Mouse (Mus musculus) midbrain, embryonic 12.5 days (tissue): Measurements from ENCODE around the gene Zfp853. TPM values are rescaled to one million over a fixed set of nuclear protein-coding genes. Genes with fewer than 3 reads are reported as not detected.

Experiments
- polyA plus RNA-seq: library from polyadenylated mRNA; unstranded; fragments of >200 nt; fragmentation: Nextera tagmentation; extraction: Ambion mirVana; gene quantifications from 2 replicates; pipeline ENCODE4 v1.2.1, GENCODE M21; 2016

Gene Zfp853
- polyA plus RNA-seq, 1 experiment from 2014 or later = not detected

Other genes starting within 250 kb of the Zfp853 start
- gene Rnf216, start 180.6 kb downstream of the Zfp853 start, polyA plus RNA-seq = 49.8 and 51.1 TPM in 2 replicates
- not detected in 2 replicates for gene Olfr718-ps1, start 146.0 kb downstream of the Zfp853 start, polyA plus RNA-seq
- 16.2 and 17.8 TPM in 2 replicates for gene Rbak, start 112.8 kb downstream of the Zfp853 start, polyA plus RNA-seq
- gene Spdye4b, start 112.6 kb downstream of the Zfp853 start, polyA plus RNA-seq = not detected in 2 replicates
- not detected in 2 replicates for gene Spdye4a, start 66.7 kb downstream of the Zfp853 start, polyA plus RNA-seq
- gene Zfp12, start 58.5 kb downstream of the Zfp853 start, polyA plus RNA-seq = 28.2 and 29.0 TPM in 2 replicates
- gene Zfp316, start 23.6 kb downstream of the Zfp853 start, polyA plus RNA-seq = 17.9 and 18.4 TPM in 2 replicates
- gene E130309D02Rik, start 21.7 kb upstream of the Zfp853 start, polyA plus RNA-seq = 54.1 and 55.5 TPM in 2 replicates
- 77.9 and 83.9 TPM in 2 replicates for gene Zdhhc4, start 35.6 kb upstream of the Zfp853 start, polyA plus RNA-seq
- 0.21 and 0.24 TPM in 2 replicates for gene Grid2ip, start 63.7 kb upstream of the Zfp853 start, polyA plus RNA-seq
- gene Kdelr2, start 110.2 kb upstream of the Zfp853 start, polyA plus RNA-seq = 177 and 184 TPM in 2 replicates
- 14.2 and 14.5 TPM in 2 replicates for gene Daglb, start 171.0 kb upstream of the Zfp853 start, polyA plus RNA-seq
- 384 and 397 TPM in 2 replicates for gene Rac1, start 234.4 kb upstream of the Zfp853 start, polyA plus RNA-seq